Mouse (Mus musculus): Measurements from ENCODE around the gene Etv6. TPM values are rescaled to one million over a fixed set of nuclear protein-coding genes. Genes with fewer than 3 reads are reported as not detected.

Etv6 gene
- polyA plus RNA-seq, 1 experiment from 2014 or later = 5.3 TPM

- Histone ChIP-seq H3K27ac (replicated peaks) (peak overlapping the region; percentile 98), H3K36me3 (no peaks in the 10 kb centered on the region), H3K9me3 (no peaks in the 10 kb centered on the region), H3K4me2 (peak overlapping the region; percentile 57), H3K9ac (peak overlapping the region; percentile 77), H3K4me1 (replicated peaks) (peaks cover 35% of the 10 kb centered on the region), H3K4me3 (peak overlapping the region; percentile 59), H3K27me3 (no peaks in the 10 kb centered on the region)
- ATAC-seq (ENCODE audit: low FRiP score, low read depth) = peak; percentile 3
- WGBS = under 1% methylated on average over 8 of the region's 8 CpGs
Measured at GRCm38 (mm10) chr6:134034436-134034835, 1.1 kb upstream of the Etv6 start.

GRCm38 (mm10) chr6:134034904-134035489 is 503 bp upstream of the Etv6 start:
- peak; percentile 94 for ATAC-seq (ENCODE audit: low FRiP score, low read depth)
- Histone ChIP-seq H3K4me3 (peak overlapping the region; percentile 59), H3K4me2 (peak overlapping the region; percentile 57), H3K9me3 (no peaks in the 10 kb centered on the region), H3K4me1 (replicated peaks) (peaks cover 35% of the 10 kb centered on the region), H3K27me3 (no peaks in the 10 kb centered on the region), H3K27ac (replicated peaks) (peak overlapping the region; percentile 98), H3K36me3 (no peaks in the 10 kb centered on the region), H3K9ac (peak overlapping the region; percentile 77)
- under 1% methylated on average over 55 of the region's 55 CpGs for WGBS

GRCm38 (mm10) chr6:134036491-134036911 is 1.0 kb downstream of the Etv6 start:
- Histone ChIP-seq H3K9me3 (no peaks in the 10 kb centered on the region), H3K4me3 (peak overlapping the region; percentile 59), H3K4me2 (peak overlapping the region; percentile 57), H3K4me1 (replicated peaks) (peaks cover 39% of the 10 kb centered on the region), H3K27me3 (no peaks in the 10 kb centered on the region), H3K27ac (replicated peaks) (peak overlapping the region; percentile 98), H3K36me3 (no peaks in the 10 kb centered on the region), H3K9ac (peak overlapping the region; percentile 77)
- WGBS = 6% methylated on average over 8 of the region's 8 CpGs
- ATAC-seq (ENCODE audit: low FRiP score, low read depth) = no peak

DNA sequence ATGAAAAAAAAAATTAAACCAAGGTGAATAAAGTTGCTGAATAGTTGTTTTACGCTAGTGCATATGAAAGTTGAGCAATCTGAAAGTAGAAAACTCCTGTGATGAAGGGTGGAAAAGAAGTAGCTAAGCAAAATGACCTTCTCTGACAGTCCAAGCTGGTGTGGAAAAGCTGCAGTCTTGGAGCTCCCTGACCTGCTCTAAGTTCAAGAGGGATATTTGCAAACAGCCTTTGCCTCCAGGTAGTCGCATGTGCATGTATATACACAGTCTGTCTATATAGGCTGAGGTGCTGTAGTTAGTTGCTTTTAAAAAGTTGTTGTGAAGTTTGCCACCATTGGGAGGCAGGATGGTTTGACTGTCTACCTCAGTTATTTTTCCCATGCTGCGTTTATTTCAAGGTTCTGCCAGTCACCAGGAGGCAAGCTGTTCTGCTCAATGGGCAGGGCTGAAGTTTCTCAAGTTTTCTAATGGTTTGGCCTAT is 1.5 kb downstream of the Etv6 start:
- peak overlapping the region; percentile 57 for H3K4me2 ChIP-seq
- H3K4me3 ChIP-seq = peak overlapping the region; percentile 59
- no peak overlapping the region for H3K9ac ChIP-seq
- H3K36me3 ChIP-seq = no peaks in the 10 kb centered on the region
- 12% methylated on average over 3 of the region's 3 CpGs for WGBS
- no peaks in the 10 kb centered on the region for H3K9me3 ChIP-seq
- no peak overlapping the region for H3K27ac ChIP-seq (replicated peaks)
- H3K27me3 ChIP-seq = no peaks in the 10 kb centered on the region
- peaks cover 44% of the 10 kb centered on the region for H3K4me1 ChIP-seq (replicated peaks)
- ATAC-seq (ENCODE audit: low FRiP score, low read depth) = no peak

DNA sequence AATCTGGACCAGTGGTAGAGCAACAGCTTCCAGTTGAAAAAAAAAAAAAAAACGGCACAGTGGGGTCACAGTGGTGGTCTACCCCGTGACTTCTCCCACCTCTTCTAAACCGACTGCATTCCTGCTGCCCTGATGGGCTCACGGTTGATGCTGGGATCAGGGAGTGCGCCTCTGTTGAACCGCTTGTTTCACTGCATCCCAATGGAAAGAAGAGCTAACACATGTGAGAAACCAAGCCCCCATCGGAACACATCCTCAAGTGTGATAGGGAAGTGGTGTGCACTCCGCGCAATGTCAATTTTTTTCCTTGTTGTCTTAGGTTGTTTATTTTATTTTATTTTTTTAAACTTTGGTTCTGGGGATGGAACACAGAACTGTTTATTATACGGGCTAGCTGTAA is 2.5 kb downstream of the Etv6 start:
- H3K9me3 ChIP-seq = no peaks in the 10 kb centered on the region
- WGBS = 24% methylated on average over 10 of the region's 10 CpGs
- H3K4me3 ChIP-seq = peak overlapping the region; percentile 59; the same call in 1 of the 2 replicates
- H3K27ac ChIP-seq (replicated peaks) = no peak overlapping the region
- no peaks in the 10 kb centered on the region for H3K36me3 ChIP-seq
- H3K4me2 ChIP-seq = peak overlapping the region; percentile 57
- no peak overlapping the region for H3K9ac ChIP-seq
- H3K4me1 ChIP-seq (replicated peaks) = peaks cover 45% of the 10 kb centered on the region
- ATAC-seq (ENCODE audit: low FRiP score, low read depth) = no peak
- H3K27me3 ChIP-seq = no peaks in the 10 kb centered on the region

DNA sequence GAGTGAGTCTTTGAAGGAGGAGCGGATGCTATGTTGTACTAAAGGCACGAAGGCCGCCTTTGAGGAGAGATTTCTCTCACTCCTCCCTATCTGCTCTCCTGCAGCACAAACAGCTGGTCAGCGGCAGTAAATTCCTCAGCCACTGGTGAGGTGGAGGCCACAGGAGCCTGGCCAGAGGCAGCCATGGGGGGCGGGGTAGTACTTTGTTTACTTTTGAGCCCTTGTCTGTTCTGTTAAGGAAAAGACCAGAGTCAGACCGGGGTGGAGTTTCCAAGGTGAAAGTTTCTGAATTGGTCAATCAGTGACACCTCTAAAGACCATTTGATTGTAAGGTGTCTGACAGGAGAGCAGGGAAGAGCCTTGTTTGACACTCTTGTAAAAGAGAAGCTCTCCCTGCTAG is 3.4 kb downstream of the Etv6 start:
- no peak overlapping the region for H3K27ac ChIP-seq (replicated peaks)
- WGBS = 27% methylated on average over 6 of the region's 6 CpGs
- no peak overlapping the region for H3K4me3 ChIP-seq
- H3K4me1 ChIP-seq (replicated peaks) = peaks cover 46% of the 10 kb centered on the region
- peak overlapping the region; percentile 7; the same call in 1 of the 2 replicates for H3K4me2 ChIP-seq
- no peaks in the 10 kb centered on the region for H3K27me3 ChIP-seq
- no peaks in the 10 kb centered on the region for H3K36me3 ChIP-seq
- no peak overlapping the region for H3K9ac ChIP-seq
- H3K9me3 ChIP-seq = no peaks in the 10 kb centered on the region
- no peak for ATAC-seq (ENCODE audit: low FRiP score, low read depth)

- WGBS = 74% methylated on average over 8 of the region's 8 CpGs
- Histone ChIP-seq H3K4me2 (no peak overlapping the region), H3K9ac (no peak overlapping the region), H3K4me3 (no peak overlapping the region), H3K27ac (replicated peaks) (no peak overlapping the region), H3K27me3 (no peaks in the 10 kb centered on the region), H3K36me3 (no peaks in the 10 kb centered on the region), H3K4me1 (replicated peaks) (peaks cover 47% of the 10 kb centered on the region), H3K9me3 (no peaks in the 10 kb centered on the region)
- no peak for ATAC-seq (ENCODE audit: low FRiP score, low read depth)
Measured at GRCm38 (mm10) chr6:134039351-134039750, 3.9 kb downstream of the Etv6 start.

GRCm38 (mm10) chr6:134040312-134040711 is 4.8 kb downstream of the Etv6 start:
- Histone ChIP-seq H3K4me3 (no peak overlapping the region), H3K36me3 (no peaks in the 10 kb centered on the region), H3K9ac (no peak overlapping the region), H3K27me3 (no peaks in the 10 kb centered on the region), H3K9me3 (no peaks in the 10 kb centered on the region), H3K4me2 (no peak overlapping the region), H3K27ac (replicated peaks) (no peak overlapping the region), H3K4me1 (replicated peaks) (peaks cover 56% of the 10 kb centered on the region)
- 70% methylated on average over 3 of the region's 3 CpGs for WGBS
- ATAC-seq (ENCODE audit: low FRiP score, low read depth) = no peak

- no peak for ATAC-seq (ENCODE audit: low FRiP score, low read depth)
- H3K27me3 ChIP-seq = no peaks in the 10 kb centered on the region
- no peak overlapping the region for H3K4me2 ChIP-seq
- peaks cover 58% of the 10 kb centered on the region for H3K4me1 ChIP-seq (replicated peaks)
- H3K4me3 ChIP-seq = no peak overlapping the region
- H3K9me3 ChIP-seq = no peaks in the 10 kb centered on the region
- WGBS = 82% methylated on average over 7 of the region's 7 CpGs
- H3K36me3 ChIP-seq = no peaks in the 10 kb centered on the region
- H3K9ac ChIP-seq = no peak overlapping the region
- H3K27ac ChIP-seq (replicated peaks) = no peak overlapping the region
Measured at GRCm38 (mm10) chr6:134041286-134041685, 5.8 kb downstream of the Etv6 start.

- no peak overlapping the region for H3K27ac ChIP-seq (replicated peaks)
- WGBS = 47% methylated on average over 12 of the region's 12 CpGs
Measured at GRCm38 (mm10) chr6:134041916-134042315, 6.4 kb downstream of the Etv6 start.

GRCm38 (mm10) chr6:134043545-134043944 is 8.0 kb downstream of the Etv6 start:
- H3K36me3 ChIP-seq = no peaks in the 10 kb centered on the region
- H3K27ac ChIP-seq (replicated peaks) = no peak overlapping the region
- no peaks in the 10 kb centered on the region for H3K9me3 ChIP-seq
- H3K4me2 ChIP-seq = no peak overlapping the region
- no peak overlapping the region for H3K4me3 ChIP-seq
- no peaks in the 10 kb centered on the region for H3K27me3 ChIP-seq
- peaks cover 36% of the 10 kb centered on the region for H3K4me1 ChIP-seq (replicated peaks)
- ATAC-seq (ENCODE audit: low FRiP score, low read depth) = no peak
- H3K9ac ChIP-seq = no peak overlapping the region
- 42% methylated on average over 7 of the region's 7 CpGs for WGBS

More at GRCm38 (mm10) chr6:134041916-134042315, 6.4 kb downstream of the Etv6 start:
- Histone ChIP-seq H3K36me3 (no peaks in the 10 kb centered on the region), H3K9me3 (no peaks in the 10 kb centered on the region), H3K27me3 (no peaks in the 10 kb centered on the region), H3K4me1 (replicated peaks) (peaks cover 52% of the 10 kb centered on the region), H3K4me2 (no peak overlapping the region), H3K4me3 (no peak overlapping the region), H3K9ac (no peak overlapping the region)
- no peak for ATAC-seq (ENCODE audit: low FRiP score, low read depth)

- Histone ChIP-seq H3K27ac (replicated peaks) (no peak overlapping the region), H3K9me3 (no peaks in the 10 kb centered on the region), H3K4me1 (replicated peaks) (peaks cover 30% of the 10 kb centered on the region), H3K36me3 (no peaks in the 10 kb centered on the region), H3K4me3 (no peak overlapping the region), H3K4me2 (no peak overlapping the region), H3K27me3 (no peaks in the 10 kb centered on the region), H3K9ac (no peak overlapping the region)
- 68% methylated on average over 9 of the region's 9 CpGs for WGBS
- no peak for ATAC-seq (ENCODE audit: low FRiP score, low read depth)
Measured at GRCm38 (mm10) chr6:134045092-134045868, 9.8 kb downstream of the Etv6 start.
